ENCODE assay signal across 9 mouse cellular contexts in the genomic region with DNA sequence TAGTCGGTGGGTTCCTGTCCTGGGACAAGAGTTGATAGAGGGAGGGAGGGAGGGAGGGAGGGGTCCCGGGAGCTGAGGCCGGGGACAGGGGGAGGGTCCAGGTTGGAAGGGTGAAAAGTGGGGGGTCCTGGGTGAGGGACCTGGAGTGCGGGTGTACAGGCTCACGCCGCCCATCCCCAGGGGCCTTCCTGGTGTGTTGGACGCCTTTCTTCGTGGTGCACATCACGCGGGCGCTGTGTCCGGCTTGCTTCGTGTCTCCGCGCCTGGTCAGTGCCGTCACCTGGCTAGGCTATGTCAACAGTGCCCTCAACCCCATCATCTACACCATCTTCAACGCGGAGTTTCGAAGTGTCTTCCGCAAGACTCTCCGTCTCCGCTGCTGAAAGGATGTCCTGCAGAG. TPM values are rescaled to one million over a fixed set of nuclear protein-coding genes. Genes with fewer than 3 reads are reported as not detected.
DNase-seq lines count a peak whose midpoint lies in the region; ATAC-seq lines count a peak whose summit lies in the region.
"Had no signal": no experiment of that assay in that cellular context is flagged by ENCODE, and none has a peak within 500 bp of the region (broad histone marks: within the 10 kb centered on the region; RNA-seq: fewer than 3 reads in every experiment).

No protein-coding gene starts in this region.

- no peak for ATAC-seq in forebrain, embryonic 16.5 days
- no peak for ATAC-seq in liver, embryonic 13.5 days (ENCODE audit: low read depth)
- ATAC-seq in stomach, embryonic 14.5 days (ENCODE audit: insufficient number of reproducible peaks, insufficient read depth, low FRiP score, low read depth) = no peak

- H3K27me3 ChIP-seq in forebrain, embryonic 16.5 days (replicated peaks; ENCODE audit: control insufficient read depth, insufficient read depth, low read length) = peaks cover 35% of the 10 kb centered on the region
- peaks cover 71% of the 10 kb centered on the region for H3K27me3 ChIP-seq in liver, embryonic 13.5 days
- peaks cover 31% of the 10 kb centered on the region for H3K27me3 ChIP-seq in stomach, embryonic 14.5 days (ENCODE audit: control insufficient read depth, insufficient read depth, low read length)

- peak overlapping the region; percentile 62 for H3K4me2 ChIP-seq in forebrain, embryonic 16.5 days (ENCODE audit: low read length)
- peak overlapping the region; percentile 48 for H3K4me2 ChIP-seq in liver, embryonic 13.5 days
- peak overlapping the region; percentile 74 for H3K4me2 ChIP-seq in stomach, embryonic 14.5 days (replicated peaks; ENCODE audit: low read depth, low read length)

- H3K9ac ChIP-seq in forebrain, embryonic 16.5 days (replicated peaks; ENCODE audit: low read depth, low read length) = no peak overlapping the region; the same call in 1 of the 2 replicates
- H3K9ac ChIP-seq in liver, embryonic 13.5 days = no peak overlapping the region
- H3K9ac ChIP-seq in stomach, embryonic 14.5 days (replicated peaks; ENCODE audit: low read depth, low read length) = no peak overlapping the region

- H3K27ac ChIP-seq in forebrain, embryonic 16.5 days (ENCODE audit: low read length) = no peak overlapping the region
- no peak overlapping the region for H3K27ac ChIP-seq in liver, embryonic 13.5 days
- H3K27ac ChIP-seq in stomach, embryonic 14.5 days (ENCODE audit: low read length) = no peak overlapping the region

- 6% methylated on average over 22 of the region's 22 CpGs for WGBS in forebrain, embryonic 16.5 days
- WGBS in liver, embryonic 13.5 days (ENCODE audit: insufficient replicate concordance) = 8% methylated on average over 22 of the region's 22 CpGs
- WGBS in stomach, embryonic 14.5 days = 12% methylated on average over 22 of the region's 22 CpGs

- H3K4me3 ChIP-seq in forebrain, embryonic 16.5 days (replicated peaks; ENCODE audit: low read length) = peak overlapping the region; percentile 38; the same call in 1 of the 2 replicates
- H3K4me3 ChIP-seq in liver, embryonic 13.5 days (replicated peaks) = peak overlapping the region; percentile 40
- peak overlapping the region; percentile 33 for H3K4me3 ChIP-seq in stomach, embryonic 14.5 days (ENCODE audit: low read depth, low read length)

- peak; percentile 12 for DNase-seq in retina, embryonic 14.5 days (ENCODE audit: low spot score)
- DNase-seq in retina, postnatal 1 day = no peak
- DNase-seq in liver, embryonic 13.5 days = no peak
- DNase-seq in cerebellum, adult 9-10 months = no peak
- no peak for DNase-seq in heart, adult 9 months (ENCODE audit: low spot score in 2 of 2)
- no peak for DNase-seq in layer of hippocampus, postnatal 14 days (ENCODE audit: low spot score in 2 of 2)

- no peaks in the 10 kb centered on the region for H3K9me3 ChIP-seq in forebrain, embryonic 16.5 days (ENCODE audit: control insufficient read depth, low read length)
- H3K9me3 ChIP-seq in liver, embryonic 13.5 days (replicated peaks) = no peaks in the 10 kb centered on the region
- H3K9me3 ChIP-seq in stomach, embryonic 14.5 days (ENCODE audit: control insufficient read depth, low read depth, low read length) = no peaks in the 10 kb centered on the region

- H3K36me3 ChIP-seq in forebrain, embryonic 16.5 days (ENCODE audit: control insufficient read depth, insufficient read depth) = peaks cover 7% of the 10 kb centered on the region; the same call in 1 of the 2 replicates
- peaks cover 12% of the 10 kb centered on the region for H3K36me3 ChIP-seq in liver, embryonic 13.5 days
- 0 out of 2 replicates have a peak, but pooled peaks cover 8% of the 10 kb centered on the region for H3K36me3 ChIP-seq in stomach, embryonic 14.5 days (ENCODE audit: control insufficient read depth, insufficient read depth, low read length)

- peaks cover 20% of the 10 kb centered on the region for H3K4me1 ChIP-seq in forebrain, embryonic 16.5 days (replicated peaks; ENCODE audit: control insufficient read depth, insufficient read depth, low read length)
- peaks cover 29% of the 10 kb centered on the region for H3K4me1 ChIP-seq in liver, embryonic 13.5 days (replicated peaks)
- 0 out of 2 replicates have a peak, but pooled peaks cover 13% of the 10 kb centered on the region for H3K4me1 ChIP-seq in stomach, embryonic 14.5 days (ENCODE audit: control insufficient read depth, insufficient read depth, low read length)

RNA-seq across cellular contexts. Expression of a gene that starts 2.7 kb away (rescaled TPM):
- 0.47 and 0.52 TPM in 2 replicates for polyA plus RNA-seq in forebrain, embryonic 16.5 days (2015; fragmentation: Nextera tagmentation; extraction: Ambion mirVana)
- polyA plus RNA-seq in liver, embryonic 13.5 days (2015; fragmentation: Nextera tagmentation; extraction: Ambion mirVana) = 0.03 TPM in 1 of 2 replicates, not detected in the other
- 0.20 and 0.35 TPM in 2 replicates for polyA plus RNA-seq in stomach, embryonic 14.5 days (2014; fragmentation: Nextera tagmentation; extraction: Ambion mirVana)
- under 1 TPM; 0.31 to 0.32 TPM for total RNA-seq in layer of hippocampus, postnatal 14 days (2021)

RNA-seq across cellular contexts. Expression of a gene that starts 15.5 kb away (rescaled TPM):
- polyA plus RNA-seq in forebrain, embryonic 16.5 days (2015; fragmentation: Nextera tagmentation; extraction: Ambion mirVana) = 0.55 and 2.0 TPM in 2 replicates
- 0.22 TPM in 1 of 2 replicates, not detected in the other for polyA plus RNA-seq in liver, embryonic 13.5 days (2015; fragmentation: Nextera tagmentation; extraction: Ambion mirVana)
- 9.1 and 10.5 TPM in 2 replicates for polyA plus RNA-seq in stomach, embryonic 14.5 days (2014; fragmentation: Nextera tagmentation; extraction: Ambion mirVana)
- total RNA-seq in layer of hippocampus, postnatal 14 days (2021) = not detected
- total RNA-seq: left cerebral cortex, postnatal 25 days had no signal

RNA-seq across cellular contexts. Expression of a gene that starts 17.9 kb away (rescaled TPM):
- not detected in 2 replicates for polyA plus RNA-seq in forebrain, embryonic 16.5 days (2015; fragmentation: Nextera tagmentation; extraction: Ambion mirVana)
- polyA plus RNA-seq in liver, embryonic 13.5 days (2015; fragmentation: Nextera tagmentation; extraction: Ambion mirVana) = 0.10 and 0.32 TPM in 2 replicates
- 1.6 and 1.7 TPM in 2 replicates for polyA plus RNA-seq in stomach, embryonic 14.5 days (2014; fragmentation: Nextera tagmentation; extraction: Ambion mirVana)
- not detected for total RNA-seq in layer of hippocampus, postnatal 14 days (2021)
- total RNA-seq: left cerebral cortex, postnatal 25 days had no signal

RNA-seq across cellular contexts. Expression of a gene that starts 28.2 kb away (rescaled TPM):
- polyA plus RNA-seq in forebrain, embryonic 16.5 days (2015; fragmentation: Nextera tagmentation; extraction: Ambion mirVana) = 0.76 and 1.9 TPM in 2 replicates
- polyA plus RNA-seq in liver, embryonic 13.5 days (2015; fragmentation: Nextera tagmentation; extraction: Ambion mirVana) = 6.3 and 6.4 TPM in 2 replicates
- 1.4 and 1.6 TPM in 2 replicates for polyA plus RNA-seq in stomach, embryonic 14.5 days (2014; fragmentation: Nextera tagmentation; extraction: Ambion mirVana)
- total RNA-seq in layer of hippocampus, postnatal 14 days (2021) = 1 to 10 TPM in 1 of 2 experiments, under 1 TPM in 1; 0.46 to 1.3 TPM

RNA-seq across cellular contexts. Expression of a gene that starts 33.0 kb away (rescaled TPM):
- polyA plus RNA-seq in forebrain, embryonic 16.5 days (2015; fragmentation: Nextera tagmentation; extraction: Ambion mirVana) = 144 and 164 TPM in 2 replicates
- polyA plus RNA-seq in liver, embryonic 13.5 days (2015; fragmentation: Nextera tagmentation; extraction: Ambion mirVana) = 16.3 and 17.1 TPM in 2 replicates
- 80.2 and 82.9 TPM in 2 replicates for polyA plus RNA-seq in stomach, embryonic 14.5 days (2014; fragmentation: Nextera tagmentation; extraction: Ambion mirVana)
- 100 to 1,000 TPM; 180 to 199 TPM for total RNA-seq in layer of hippocampus, postnatal 14 days (2021)
